Mouse (Mus musculus) CD4-positive naive resting alpha-beta T cell, adult 57 days (primary cell): ENCODE measurements around the gene Gnrhr. TPM values are rescaled to one million over a fixed set of nuclear protein-coding genes. Genes with fewer than 3 reads are reported as not detected.

Source experiments
- total RNA-seq: library from RNA; stranded (reverse); gene quantifications from one replicate; pipeline ENCODE4 v1.2.4, GENCODE M21; 2023

Gnrhr gene
- not detected for total RNA-seq

DNA sequence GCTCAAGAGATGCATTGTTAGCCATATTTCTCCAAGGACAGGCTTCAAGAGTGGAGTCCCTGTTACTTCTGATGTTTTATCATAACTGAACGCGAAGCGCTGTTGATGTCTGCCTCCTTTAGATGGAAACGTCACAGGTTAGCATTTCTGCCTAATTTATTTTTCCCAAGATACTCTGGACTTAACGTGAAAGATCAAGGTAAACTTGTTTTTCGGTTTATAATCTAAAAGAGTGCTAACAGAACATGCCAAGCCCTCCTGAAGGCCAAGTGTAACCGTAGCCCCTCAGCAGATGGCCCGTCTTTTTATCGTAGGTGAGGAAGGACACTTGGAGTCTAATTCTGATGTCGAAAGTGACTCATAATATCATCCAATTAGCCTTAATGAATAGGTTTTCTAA lies at the start of gene Gnrhr:
Gnrhr (minus strand) TSS at position 101 of the 400 bp plus-strand sequence.

DNA sequence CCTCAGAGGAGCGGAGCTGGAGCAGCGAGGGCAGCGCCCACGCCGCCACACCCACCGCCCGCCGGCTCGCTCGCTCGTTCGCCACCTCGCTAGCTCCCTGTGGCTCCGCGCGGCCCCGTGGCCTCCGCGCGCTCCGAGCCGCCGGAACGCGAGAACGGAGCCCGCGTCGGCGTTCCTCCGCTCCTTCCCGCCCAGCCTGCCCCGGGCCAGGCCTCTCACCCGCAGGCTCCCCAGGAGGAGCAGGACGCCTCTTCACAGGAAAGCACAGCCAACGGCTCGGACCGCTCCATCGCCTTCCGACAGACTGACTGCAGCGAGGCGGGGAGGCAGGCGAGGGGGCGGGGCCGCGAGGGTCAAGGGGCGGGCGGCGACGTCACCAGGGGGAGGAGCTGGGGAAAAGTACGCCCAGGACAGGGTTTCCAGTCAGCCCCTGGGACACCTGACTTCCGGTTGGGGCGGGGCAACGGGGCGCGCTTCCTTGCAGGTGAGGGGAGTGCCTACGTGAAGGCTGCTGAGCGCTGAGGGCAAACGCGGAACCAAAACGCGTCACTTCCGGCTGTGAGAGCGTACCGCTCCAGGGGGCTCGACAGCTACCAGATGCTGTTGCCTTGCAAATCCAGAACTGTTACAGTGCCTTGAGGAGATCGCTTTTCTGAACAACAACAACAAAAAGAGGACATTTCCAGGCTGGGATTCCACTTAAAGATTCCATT lies 25.1 kb downstream of the Gnrhr start, which contains the start of gene Uba6:
Uba6 (minus strand) TSS at position 355 of the 713 bp plus-strand sequence.

Other genes starting within 250 kb of the Gnrhr start
- 21.5 TPM for gene Cenpc1, start 132.3 kb downstream of the Gnrhr start, total RNA-seq
- 45.3 TPM for gene Stap1, start 126.2 kb downstream of the Gnrhr start, total RNA-seq
- gene Uba6, start 25.1 kb downstream of the Gnrhr start, total RNA-seq: 15.6 TPM
- gene Tmprss11c, start 91.4 kb upstream of the Gnrhr start, total RNA-seq: not detected
- gene Tmprss11d, start 175.5 kb upstream of the Gnrhr start, total RNA-seq: not detected